Mouse (Mus musculus): ENCODE data around the gene Cbl. TPM values are rescaled to one million over a fixed set of nuclear protein-coding genes. Genes with fewer than 3 reads are reported as not detected.
"Not testable (repeated sequence)": the region's sequence is repeated elsewhere in the genome, so short reads cannot be mapped to it uniquely, and the experiment has no call there.

The Cbl gene
- polyA plus RNA-seq, 1 experiment from 2014 or later, result 14.8 TPM

DNA sequence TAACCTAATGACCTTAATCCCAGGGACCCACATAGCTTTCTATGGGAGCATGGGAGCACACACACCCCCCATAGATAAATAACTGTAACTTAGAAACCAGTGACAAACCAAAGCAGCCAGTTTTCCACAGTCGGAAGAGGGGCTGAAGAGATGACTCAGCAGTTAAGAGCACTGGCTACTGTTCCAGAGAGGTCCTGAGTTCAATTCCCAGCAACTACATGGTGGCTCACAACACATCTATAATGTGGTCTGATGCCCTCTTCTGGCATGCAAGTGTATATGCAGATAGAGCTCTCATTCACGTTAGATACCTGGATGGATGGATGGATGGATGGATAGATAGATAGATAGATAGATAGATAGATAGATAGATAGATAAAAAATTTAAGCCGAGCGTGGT lies 117.7 kb downstream of the Cbl start:
- Histone ChIP-seq H3K4me3 (ENCODE audit: low read depth, low read length) (no peak overlapping the region), H3K4me2 (no peak overlapping the region), H3K4me1 (ENCODE audit: control insufficient read depth, insufficient read depth, low read length) (no peaks in the 10 kb centered on the region; the same call in 1 of the 2 replicates), H3K9me3 (replicated peaks; ENCODE audit: control insufficient read depth, low read length) (no peaks in the 10 kb centered on the region), H3K27ac (ENCODE audit: low read depth, low read length) (no peak overlapping the region), H3K27me3 (ENCODE audit: control insufficient read depth, insufficient read depth, low read length) (no peaks in the 10 kb centered on the region), H3K9ac (ENCODE audit: low read depth, low read length) (no peak overlapping the region), H3K36me3 (ENCODE audit: control insufficient read depth, insufficient read depth, low read length) (no peaks in the 10 kb centered on the region)
- no peak for ATAC-seq (replicated peaks; ENCODE audit: insufficient number of reproducible peaks, low FRiP score, low TSS enrichment)
- WGBS (ENCODE audit: insufficient replicate concordance), result 81% methylated on average over 4 of the region's 4 CpGs

DNA sequence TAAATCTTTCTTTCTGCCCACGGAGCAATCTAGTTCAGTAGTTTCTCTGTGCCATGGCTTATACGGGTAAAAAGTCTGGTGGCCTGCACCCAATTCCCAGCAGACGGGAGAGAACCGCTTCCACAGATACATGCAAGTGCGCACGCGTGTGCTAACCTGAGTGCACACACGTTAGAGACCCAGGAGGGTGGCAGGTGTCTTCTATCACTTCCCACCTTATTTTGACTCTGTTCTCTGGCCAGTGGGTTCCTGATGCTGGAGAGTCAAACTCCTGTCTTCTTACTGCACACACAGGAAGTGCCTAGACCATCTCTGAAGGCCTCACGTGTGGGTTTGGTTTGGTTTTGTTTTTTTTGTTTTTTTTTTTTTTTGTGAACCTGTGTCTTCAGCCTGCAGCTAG lies 118.2 kb downstream of the Cbl start:
- no peak overlapping the region for H3K4me3 ChIP-seq (ENCODE audit: low read depth, low read length)
- no peak overlapping the region for H3K27ac ChIP-seq (ENCODE audit: low read depth, low read length)
- H3K4me2 ChIP-seq, result no peak overlapping the region
- H3K4me1 ChIP-seq (ENCODE audit: control insufficient read depth, insufficient read depth, low read length), result no peaks in the 10 kb centered on the region; the same call in none of the 2 replicates
- H3K9me3 ChIP-seq (replicated peaks; ENCODE audit: control insufficient read depth, low read length), result no peaks in the 10 kb centered on the region
- no peak for ATAC-seq (replicated peaks; ENCODE audit: insufficient number of reproducible peaks, low FRiP score, low TSS enrichment)
- H3K27me3 ChIP-seq (ENCODE audit: control insufficient read depth, insufficient read depth, low read length), result no peaks in the 10 kb centered on the region
- WGBS (ENCODE audit: insufficient replicate concordance), result 85% methylated on average over 9 of the region's 9 CpGs
- no peaks in the 10 kb centered on the region for H3K36me3 ChIP-seq (ENCODE audit: control insufficient read depth, insufficient read depth, low read length)
- no peak overlapping the region for H3K9ac ChIP-seq (ENCODE audit: low read depth, low read length)

DNA sequence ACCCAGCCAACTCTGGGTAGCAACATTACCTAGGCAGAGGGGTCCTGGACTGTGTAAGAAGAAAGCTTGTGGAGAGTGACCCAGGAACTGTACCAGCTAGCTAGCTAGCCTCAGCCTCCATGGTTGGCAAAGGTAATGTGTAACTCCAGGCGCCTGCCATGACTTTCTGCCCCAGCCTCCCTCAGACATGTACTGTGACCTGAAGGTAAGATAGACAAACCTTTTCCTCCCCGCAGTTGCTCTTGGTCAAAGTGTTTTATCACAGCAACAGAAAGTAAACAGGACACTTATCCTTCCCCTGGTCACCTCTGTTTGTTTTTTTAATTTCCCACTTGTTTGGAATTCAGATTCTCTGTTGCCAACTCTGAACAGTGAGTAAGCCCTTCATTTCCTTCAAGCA lies 119.4 kb downstream of the Cbl start:
- Histone ChIP-seq H3K4me1 (ENCODE audit: control insufficient read depth, insufficient read depth, low read length) (peaks cover 11% of the 10 kb centered on the region), H3K27me3 (ENCODE audit: control insufficient read depth, insufficient read depth, low read length) (no peaks in the 10 kb centered on the region), H3K4me2 (no peak overlapping the region), H3K9me3 (replicated peaks; ENCODE audit: control insufficient read depth, low read length) (no peaks in the 10 kb centered on the region), H3K4me3 (ENCODE audit: low read depth, low read length) (no peak overlapping the region), H3K27ac (ENCODE audit: low read depth, low read length) (no peak overlapping the region), H3K36me3 (ENCODE audit: control insufficient read depth, insufficient read depth, low read length) (no peaks in the 10 kb centered on the region), H3K9ac (ENCODE audit: low read depth, low read length) (no peak overlapping the region)
- no peak for ATAC-seq (replicated peaks; ENCODE audit: insufficient number of reproducible peaks, low FRiP score, low TSS enrichment)
- 59% methylated on average over 2 of the region's 2 CpGs for WGBS (ENCODE audit: insufficient replicate concordance)

DNA sequence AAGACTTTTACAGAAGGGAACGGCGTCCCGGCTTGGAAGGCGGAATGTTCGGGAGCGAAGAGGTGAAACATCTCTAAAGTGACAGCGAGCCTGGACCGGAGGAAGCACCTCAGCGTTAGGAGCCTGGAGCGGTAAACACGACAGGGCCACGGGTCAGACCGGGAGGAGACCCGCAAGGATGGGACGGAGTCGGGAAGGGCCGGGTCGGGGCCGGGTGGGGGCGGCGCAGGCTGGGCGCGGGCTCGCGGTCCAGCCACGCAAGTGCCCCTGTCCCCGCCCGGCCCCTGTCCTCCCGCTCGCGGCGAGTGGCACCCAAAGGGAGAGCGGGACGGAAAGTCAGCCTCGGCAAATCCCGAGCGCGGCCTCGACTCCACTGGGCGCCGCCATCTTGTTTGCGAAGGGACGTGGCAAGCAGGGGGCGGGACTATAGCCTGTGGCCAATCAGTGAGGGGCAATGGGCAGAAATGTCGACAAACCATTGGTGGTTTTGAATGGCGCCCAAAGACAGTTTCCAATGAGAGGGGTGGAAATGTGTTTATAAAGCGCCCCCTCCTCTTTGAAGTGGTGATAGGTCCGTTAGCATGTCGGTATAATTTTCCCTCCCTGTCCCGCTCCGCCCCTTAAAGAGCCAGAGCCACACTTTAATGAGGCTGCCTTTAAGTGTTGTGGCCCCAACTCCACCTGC lies 120.6 kb downstream of the Cbl start, which contains the start of the genes Gm49380 and Rnf26:
TSS of gene Gm49380 (minus strand) at position 396 of the 685 bp plus-strand sequence.
TSS of gene Rnf26 (minus strand) at position 413 of the 685 bp plus-strand sequence.
- H3K9me3 ChIP-seq (replicated peaks; ENCODE audit: control insufficient read depth, low read length), result no peaks in the 10 kb centered on the region

DNA sequence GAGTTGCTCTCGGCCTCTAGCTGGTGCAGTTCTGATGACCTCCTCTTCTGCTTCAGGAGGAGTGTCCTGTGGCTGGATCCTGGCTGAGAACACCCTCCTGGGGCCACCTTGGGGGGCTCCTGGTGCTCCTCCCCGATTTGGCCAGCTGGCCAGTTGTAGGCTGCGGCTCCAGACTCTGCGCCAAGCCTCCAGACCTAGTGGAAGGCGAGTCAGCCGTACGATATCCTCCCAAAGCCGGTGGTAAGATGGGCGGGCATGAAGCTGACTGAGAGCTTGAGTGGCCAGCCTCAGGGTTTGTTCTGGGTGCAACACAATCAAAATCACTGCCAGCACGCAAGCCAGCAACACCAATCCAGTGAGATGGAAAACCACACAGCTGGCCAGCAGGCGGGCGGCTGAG lies 121.9 kb downstream of the Cbl start:
- H3K9me3 ChIP-seq (replicated peaks; ENCODE audit: control insufficient read depth, low read length); H3K27me3 ChIP-seq (ENCODE audit: control insufficient read depth, insufficient read depth, low read length); H3K36me3 ChIP-seq (ENCODE audit: control insufficient read depth, insufficient read depth, low read length); ATAC-seq (replicated peaks; ENCODE audit: insufficient number of reproducible peaks, low FRiP score, low TSS enrichment); H3K9ac ChIP-seq (ENCODE audit: low read depth, low read length); H3K27ac ChIP-seq (ENCODE audit: low read depth, low read length): not testable (repeated sequence)
- 55% methylated on average over 10 of the region's 12 CpGs for WGBS (ENCODE audit: insufficient replicate concordance)
- Histone ChIP-seq H3K4me1 (ENCODE audit: control insufficient read depth, insufficient read depth, low read length) (peaks cover 37% of the 10 kb centered on the region), H3K4me2 (peak overlapping the region; percentile 64), H3K4me3 (ENCODE audit: low read depth, low read length) (0 out of 2 replicates have a peak overlapping the region, but pooled peaks have one; percentile 5)

More for the DNA sequence above, 120.6 kb downstream of the Cbl start, which contains the start of the genes Gm49380 and Rnf26:
- WGBS (ENCODE audit: insufficient replicate concordance), result under 1% methylated on average over 51 of the region's 51 CpGs
- Histone ChIP-seq H3K4me3 (ENCODE audit: low read depth, low read length) (peak within 1 kb of the TSS; percentile 82), H3K27me3 (ENCODE audit: control insufficient read depth, insufficient read depth, low read length) (no peaks in the 10 kb centered on the region), H3K27ac (ENCODE audit: low read depth, low read length) (peak within 1 kb of the TSS; percentile 66), H3K9ac (ENCODE audit: low read depth, low read length) (peak within 1 kb of the TSS; percentile 93), H3K4me1 (ENCODE audit: control insufficient read depth, insufficient read depth, low read length) (peaks cover 23% of the 10 kb centered on the region), H3K4me2 (peak within 1 kb of the TSS; percentile 64), H3K36me3 (ENCODE audit: control insufficient read depth, insufficient read depth, low read length) (0 out of 2 replicates have a peak, but pooled peaks cover 4% of the 10 kb centered on the region)
- peak; percentile 92 for ATAC-seq (replicated peaks; ENCODE audit: insufficient number of reproducible peaks, low FRiP score, low TSS enrichment)

DNA sequence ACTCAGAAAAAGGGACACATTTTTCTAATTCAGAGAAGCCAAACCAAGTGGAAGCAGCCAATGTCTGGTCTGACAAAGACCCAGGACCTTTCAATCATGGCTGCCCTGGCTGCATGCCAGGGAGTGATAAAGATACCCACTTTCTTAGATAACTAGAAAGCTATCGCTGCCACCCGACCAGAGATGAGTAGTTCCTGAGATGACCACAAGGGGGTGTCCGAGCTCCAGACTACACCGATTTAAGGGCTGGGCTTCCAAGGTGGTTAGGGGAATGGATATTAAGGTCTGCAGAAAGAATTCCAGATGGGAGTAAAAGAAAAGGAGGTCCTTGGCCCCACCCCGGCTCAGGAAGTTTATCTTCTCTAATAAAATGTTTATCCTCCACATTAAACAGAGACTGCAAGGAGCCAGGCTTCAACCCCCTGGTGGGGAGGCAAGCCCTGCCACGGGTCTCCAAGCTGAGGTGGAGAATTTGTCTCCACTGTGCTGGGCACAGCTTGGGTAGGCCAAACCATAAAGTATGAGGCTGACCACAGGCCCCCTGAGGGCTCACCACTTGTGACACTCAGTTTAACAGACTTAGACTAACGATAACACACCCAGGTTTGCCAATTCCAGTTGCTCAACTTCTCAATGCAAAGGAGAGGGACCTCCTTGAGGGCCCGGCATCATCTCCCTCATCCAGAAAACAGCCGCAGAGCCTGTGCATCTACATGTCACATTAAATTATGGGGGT lies 124.3 kb downstream of the Cbl start:
- WGBS (ENCODE audit: insufficient replicate concordance), result 31% methylated on average over 9 of the region's 9 CpGs
- Histone ChIP-seq H3K9ac (ENCODE audit: low read depth, low read length) (peak overlapping the region; percentile 54), H3K4me3 (ENCODE audit: low read depth, low read length) (peak overlapping the region; percentile 22; the same call in 1 of the 2 replicates), H3K36me3 (ENCODE audit: control insufficient read depth, insufficient read depth, low read length) (0 out of 2 replicates have a peak, but pooled peaks cover 4% of the 10 kb centered on the region), H3K4me1 (ENCODE audit: control insufficient read depth, insufficient read depth, low read length) (peaks cover 42% of the 10 kb centered on the region), H3K9me3 (replicated peaks; ENCODE audit: control insufficient read depth, low read length) (no peaks in the 10 kb centered on the region), H3K4me2 (peak overlapping the region; percentile 56), H3K27me3 (ENCODE audit: control insufficient read depth, insufficient read depth, low read length) (no peaks in the 10 kb centered on the region), H3K27ac (ENCODE audit: low read depth, low read length) (no peak overlapping the region)
- ATAC-seq (replicated peaks; ENCODE audit: insufficient number of reproducible peaks, low FRiP score, low TSS enrichment), result no peak

DNA sequence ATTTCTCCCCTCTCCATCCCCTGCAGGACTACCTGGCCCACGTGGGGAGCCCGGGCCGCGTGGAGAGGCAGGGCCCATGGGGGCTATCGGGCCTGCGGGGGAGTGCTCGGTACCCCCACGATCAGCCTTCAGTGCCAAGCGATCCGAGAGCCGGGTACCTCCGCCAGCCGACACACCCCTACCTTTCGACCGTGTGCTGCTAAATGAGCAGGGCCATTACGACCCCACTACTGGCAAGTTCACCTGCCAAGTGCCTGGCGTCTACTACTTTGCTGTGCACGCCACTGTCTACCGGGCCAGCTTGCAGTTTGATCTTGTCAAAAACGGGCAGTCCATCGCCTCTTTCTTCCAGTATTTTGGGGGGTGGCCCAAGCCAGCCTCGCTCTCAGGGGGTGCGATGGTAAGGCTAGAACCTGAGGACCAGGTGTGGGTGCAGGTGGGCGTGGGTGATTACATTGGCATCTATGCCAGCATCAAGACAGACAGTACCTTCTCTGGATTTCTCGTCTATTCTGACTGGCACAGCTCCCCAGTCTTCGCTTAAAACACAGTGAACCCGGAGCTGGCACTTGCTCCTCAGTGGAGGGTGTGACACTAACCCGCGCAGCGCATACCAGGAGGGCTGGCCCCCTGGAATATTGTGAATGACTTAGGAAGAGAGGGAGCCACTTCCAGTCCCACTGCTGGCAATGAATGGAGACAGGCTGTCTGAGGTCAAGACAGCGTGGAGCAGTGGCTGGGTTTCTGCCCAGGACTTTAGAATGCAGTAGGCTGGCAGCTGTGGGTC lies 125.4 kb downstream of the Cbl start:
- H3K9me3 ChIP-seq (replicated peaks; ENCODE audit: control insufficient read depth, low read length), result no peaks in the 10 kb centered on the region
- ATAC-seq (replicated peaks; ENCODE audit: insufficient number of reproducible peaks, low FRiP score, low TSS enrichment), result no peak
- WGBS (ENCODE audit: insufficient replicate concordance), result 81% methylated on average over 31 of the region's 31 CpGs

DNA sequence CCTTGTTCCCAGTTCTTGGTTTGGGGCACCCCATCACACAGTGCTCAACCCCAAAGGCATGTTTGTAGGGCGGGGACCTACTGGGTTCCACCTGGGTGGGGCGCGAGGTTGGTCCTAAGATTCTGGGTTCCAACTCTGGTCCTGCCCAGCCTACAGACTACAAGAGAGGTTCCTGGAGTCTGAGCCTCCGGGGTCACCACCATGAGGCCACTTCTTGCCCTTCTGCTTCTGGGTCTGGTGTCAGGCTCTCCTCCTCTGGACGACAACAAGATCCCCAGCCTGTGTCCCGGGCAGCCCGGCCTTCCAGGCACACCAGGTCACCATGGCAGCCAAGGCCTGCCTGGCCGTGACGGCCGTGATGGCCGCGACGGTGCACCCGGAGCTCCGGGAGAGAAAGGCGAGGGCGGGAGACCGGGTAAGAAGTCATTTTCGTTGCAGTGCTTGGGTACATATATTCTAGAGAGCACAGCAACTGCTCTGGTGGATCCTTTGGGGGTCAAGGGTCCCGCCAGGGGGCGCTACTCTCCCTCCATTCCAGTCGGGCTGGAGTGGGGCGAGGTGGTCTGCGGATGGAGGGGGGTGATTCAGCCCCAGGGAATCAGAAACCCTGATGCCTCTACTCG lies 126.2 kb downstream of the Cbl start:
- H3K9me3 ChIP-seq (replicated peaks; ENCODE audit: control insufficient read depth, low read length), result no peaks in the 10 kb centered on the region
- 44% methylated on average over 25 of the region's 25 CpGs for WGBS (ENCODE audit: insufficient replicate concordance)
- H3K4me2 ChIP-seq, result peak overlapping the region; percentile 43
- no peaks in the 10 kb centered on the region for H3K27me3 ChIP-seq (ENCODE audit: control insufficient read depth, insufficient read depth, low read length)
- H3K9ac ChIP-seq (ENCODE audit: low read depth, low read length), result peak overlapping the region; percentile 49; the same call in 1 of the 2 replicates
- peak overlapping the region; percentile 5; the same call in 1 of the 2 replicates for H3K4me3 ChIP-seq (ENCODE audit: low read depth, low read length)
- H3K27ac ChIP-seq (ENCODE audit: low read depth, low read length), result no peak overlapping the region
- H3K36me3 ChIP-seq (ENCODE audit: control insufficient read depth, insufficient read depth, low read length), result 0 out of 2 replicates have a peak, but pooled peaks cover 4% of the 10 kb centered on the region
- peaks cover 42% of the 10 kb centered on the region for H3K4me1 ChIP-seq (ENCODE audit: control insufficient read depth, insufficient read depth, low read length)
- ATAC-seq (replicated peaks; ENCODE audit: insufficient number of reproducible peaks, low FRiP score, low TSS enrichment), result no peak

More for the DNA sequence above, 125.4 kb downstream of the Cbl start:
- Histone ChIP-seq H3K4me1 (ENCODE audit: control insufficient read depth, insufficient read depth, low read length) (peaks cover 42% of the 10 kb centered on the region), H3K4me2 (no peak overlapping the region; the same call in 1 of the 2 replicates), H3K27ac (ENCODE audit: low read depth, low read length) (no peak overlapping the region), H3K9ac (ENCODE audit: low read depth, low read length) (peak overlapping the region; percentile 54; the same call in 1 of the 2 replicates), H3K27me3 (ENCODE audit: control insufficient read depth, insufficient read depth, low read length) (no peaks in the 10 kb centered on the region), H3K4me3 (ENCODE audit: low read depth, low read length) (no peak overlapping the region), H3K36me3 (ENCODE audit: control insufficient read depth, insufficient read depth, low read length) (0 out of 2 replicates have a peak, but pooled peaks cover 4% of the 10 kb centered on the region)
